Mouse (Mus musculus): ENCODE results near the gene Eif3b. TPM values are rescaled to one million over a fixed set of nuclear protein-coding genes. Genes with fewer than 3 reads are reported as not detected.

The Eif3b gene
- polyA plus RNA-seq, 1 experiment from 2014 or later, result 87.8 TPM

DNA sequence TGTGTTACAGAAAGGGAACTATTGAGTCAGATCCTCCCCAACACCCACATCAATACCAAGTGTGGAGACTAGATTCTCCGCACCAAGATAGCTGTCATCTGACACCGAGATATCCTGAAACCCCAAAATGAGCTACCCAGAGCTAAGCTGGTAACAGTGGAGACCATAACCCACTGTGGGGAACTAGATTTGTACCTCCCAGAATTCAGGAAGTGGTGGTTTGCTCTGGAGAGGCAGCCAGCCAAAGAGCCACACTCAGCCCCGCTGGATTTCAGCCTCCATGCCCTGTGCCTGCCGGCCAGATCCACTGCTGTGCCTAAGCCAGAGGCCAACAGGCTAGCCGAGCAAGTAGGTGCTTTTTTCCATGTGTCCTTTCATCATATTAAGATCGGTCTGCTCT lies 39.8 kb upstream of the Eif3b start:
- H3K4me2 ChIP-seq (ENCODE audit: low read depth, low read length), result no peak overlapping the region
- no peak for ATAC-seq (replicated peaks; ENCODE audit: extremely low read depth, insufficient read depth, low FRiP score)
- H3K36me3 ChIP-seq (ENCODE audit: control insufficient read depth, insufficient read depth), result no peaks in the 10 kb centered on the region
- H3K27ac ChIP-seq (ENCODE audit: low read length), result no peak overlapping the region
- no peaks in the 10 kb centered on the region for H3K9me3 ChIP-seq (replicated peaks; ENCODE audit: control insufficient read depth, low read length)
- H3K9ac ChIP-seq (ENCODE audit: low read length), result no peak overlapping the region
- peaks cover 19% of the 10 kb centered on the region for H3K4me1 ChIP-seq (ENCODE audit: control insufficient read depth, insufficient read depth, low read length)
- 66% methylated on average over 6 of the region's 6 CpGs for WGBS
- H3K27me3 ChIP-seq (ENCODE audit: control insufficient read depth, insufficient read depth, low read length), result no peaks in the 10 kb centered on the region
- H3K4me3 ChIP-seq (ENCODE audit: low read length), result no peak overlapping the region

DNA sequence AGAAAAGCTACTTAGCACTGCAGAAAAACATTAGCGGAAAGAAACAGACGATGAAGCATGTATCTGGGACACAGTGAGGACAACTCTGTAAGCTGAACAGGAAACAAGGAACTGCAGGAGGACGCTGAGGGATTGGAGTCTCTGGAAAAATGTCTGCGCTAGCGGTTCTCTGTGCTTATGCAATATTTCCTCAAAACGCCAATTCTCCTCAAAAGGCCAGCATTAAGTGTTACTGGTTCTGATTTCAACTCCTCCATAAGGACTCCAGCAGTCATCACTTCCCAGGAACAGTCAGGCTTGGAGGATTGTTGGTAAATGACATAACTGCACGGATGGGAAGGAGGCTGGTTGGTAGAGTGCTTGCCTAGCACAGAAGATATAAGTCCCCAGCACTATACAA lies 38.0 kb upstream of the Eif3b start:
- Histone ChIP-seq H3K9me3 (replicated peaks; ENCODE audit: control insufficient read depth, low read length) (no peaks in the 10 kb centered on the region), H3K9ac (ENCODE audit: low read length) (no peak overlapping the region), H3K4me3 (ENCODE audit: low read length) (no peak overlapping the region), H3K27ac (ENCODE audit: low read length) (no peak overlapping the region), H3K36me3 (ENCODE audit: control insufficient read depth, insufficient read depth) (no peaks in the 10 kb centered on the region), H3K4me2 (ENCODE audit: low read depth, low read length) (no peak overlapping the region), H3K4me1 (ENCODE audit: control insufficient read depth, insufficient read depth, low read length) (peaks cover 20% of the 10 kb centered on the region), H3K27me3 (ENCODE audit: control insufficient read depth, insufficient read depth, low read length) (no peaks in the 10 kb centered on the region)
- 72% methylated on average over 7 of the region's 7 CpGs for WGBS
- no peak for ATAC-seq (replicated peaks; ENCODE audit: extremely low read depth, insufficient read depth, low FRiP score)

DNA sequence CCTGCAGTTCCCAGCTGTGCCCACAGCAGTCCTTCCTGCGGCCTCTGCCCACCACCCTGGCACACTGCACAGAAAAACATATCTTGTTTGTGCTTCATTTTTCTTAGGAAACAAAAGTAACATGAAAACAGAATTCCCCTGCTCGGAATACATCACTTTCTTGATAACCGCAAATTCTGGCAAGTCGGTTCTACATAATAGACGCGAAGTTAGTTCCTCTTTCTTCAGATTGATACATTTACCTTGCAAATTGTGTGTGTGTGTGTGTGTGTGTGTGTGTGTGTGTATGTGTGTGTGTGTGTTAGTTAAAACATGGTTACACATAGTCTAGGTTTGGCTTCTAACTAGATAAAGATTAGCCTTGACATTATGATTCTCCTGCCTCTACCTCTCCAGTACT lies 36.4 kb upstream of the Eif3b start:
- no peaks in the 10 kb centered on the region for H3K9me3 ChIP-seq (replicated peaks; ENCODE audit: control insufficient read depth, low read length)
- WGBS, result 88% methylated on average over 6 of the region's 6 CpGs

GRCm38 (mm10) chr5:140383559-140383958 lies 35.6 kb upstream of the Eif3b start:
- H3K9me3 ChIP-seq (replicated peaks; ENCODE audit: control insufficient read depth, low read length), result no peaks in the 10 kb centered on the region
- H3K4me3 ChIP-seq (ENCODE audit: low read length), result 0 out of 2 replicates have a peak overlapping the region, but pooled peaks have one; percentile 1
- H3K36me3 ChIP-seq (ENCODE audit: control insufficient read depth, insufficient read depth), result no peaks in the 10 kb centered on the region
- H3K4me2 ChIP-seq (ENCODE audit: low read depth, low read length), result peak overlapping the region; percentile 50
- ATAC-seq (replicated peaks; ENCODE audit: extremely low read depth, insufficient read depth, low FRiP score), result peak; percentile 79
- 20% methylated on average over 7 of the region's 7 CpGs for WGBS
- H3K27me3 ChIP-seq (ENCODE audit: control insufficient read depth, insufficient read depth, low read length), result no peaks in the 10 kb centered on the region
- peak overlapping the region; percentile 62 for H3K9ac ChIP-seq (ENCODE audit: low read length)
- H3K4me1 ChIP-seq (ENCODE audit: control insufficient read depth, insufficient read depth, low read length), result peaks cover 22% of the 10 kb centered on the region
- H3K27ac ChIP-seq (ENCODE audit: low read length), result peak overlapping the region; percentile 85

More for the DNA sequence above, 36.4 kb upstream of the Eif3b start:
- H3K9ac ChIP-seq (ENCODE audit: low read length), result no peak overlapping the region
- peaks cover 20% of the 10 kb centered on the region for H3K4me1 ChIP-seq (ENCODE audit: control insufficient read depth, insufficient read depth, low read length)
- no peak overlapping the region for H3K27ac ChIP-seq (ENCODE audit: low read length)
- H3K27me3 ChIP-seq (ENCODE audit: control insufficient read depth, insufficient read depth, low read length), result no peaks in the 10 kb centered on the region
- no peak for ATAC-seq (replicated peaks; ENCODE audit: extremely low read depth, insufficient read depth, low FRiP score)
- H3K4me3 ChIP-seq (ENCODE audit: low read length), result no peak overlapping the region
- H3K4me2 ChIP-seq (ENCODE audit: low read depth, low read length), result no peak overlapping the region
- H3K36me3 ChIP-seq (ENCODE audit: control insufficient read depth, insufficient read depth), result no peaks in the 10 kb centered on the region

GRCm38 (mm10) chr5:140384462-140384861 lies 34.7 kb upstream of the Eif3b start:
- peaks cover 22% of the 10 kb centered on the region for H3K4me1 ChIP-seq (ENCODE audit: control insufficient read depth, insufficient read depth, low read length)
- no peaks in the 10 kb centered on the region for H3K27me3 ChIP-seq (ENCODE audit: control insufficient read depth, insufficient read depth, low read length)
- no peak overlapping the region for H3K4me3 ChIP-seq (ENCODE audit: low read length)
- no peaks in the 10 kb centered on the region for H3K36me3 ChIP-seq (ENCODE audit: control insufficient read depth, insufficient read depth)
- no peak overlapping the region for H3K4me2 ChIP-seq (ENCODE audit: low read depth, low read length)
- WGBS, result 93% methylated on average over 1 of the region's 1 CpGs
- H3K27ac ChIP-seq (ENCODE audit: low read length), result peak overlapping the region; percentile 85; the same call in 1 of the 2 replicates
- H3K9me3 ChIP-seq (replicated peaks; ENCODE audit: control insufficient read depth, low read length), result no peaks in the 10 kb centered on the region
- no peak for ATAC-seq (replicated peaks; ENCODE audit: extremely low read depth, insufficient read depth, low FRiP score)
- H3K9ac ChIP-seq (ENCODE audit: low read length), result no peak overlapping the region

DNA sequence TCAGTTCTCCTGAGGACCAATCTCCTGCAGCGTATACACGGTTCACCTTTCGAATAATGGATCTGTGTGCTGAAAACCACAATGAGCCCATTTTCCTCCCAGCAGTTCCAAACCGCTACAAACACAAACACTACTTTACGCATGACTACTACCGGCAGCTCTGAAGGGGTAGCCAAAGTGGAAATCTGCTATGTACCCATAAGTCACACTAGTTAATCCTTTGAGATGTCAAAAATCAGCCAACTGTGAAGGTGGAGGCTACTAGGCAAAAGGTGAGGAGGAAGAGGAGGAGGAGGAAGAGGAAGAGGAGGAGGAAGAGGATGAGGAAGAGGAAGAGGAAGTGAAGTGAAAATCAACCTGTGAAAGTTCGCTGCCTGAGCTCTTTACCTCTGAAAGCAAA lies 31.9 kb upstream of the Eif3b start:
- Histone ChIP-seq H3K4me3 (ENCODE audit: low read length) (no peak overlapping the region), H3K27me3 (ENCODE audit: control insufficient read depth, insufficient read depth, low read length) (no peaks in the 10 kb centered on the region), H3K9ac (ENCODE audit: low read length) (no peak overlapping the region), H3K36me3 (ENCODE audit: control insufficient read depth, insufficient read depth) (no peaks in the 10 kb centered on the region), H3K4me1 (ENCODE audit: control insufficient read depth, insufficient read depth, low read length) (peaks cover 22% of the 10 kb centered on the region), H3K27ac (ENCODE audit: low read length) (no peak overlapping the region), H3K4me2 (ENCODE audit: low read depth, low read length) (no peak overlapping the region), H3K9me3 (replicated peaks; ENCODE audit: control insufficient read depth, low read length) (no peaks in the 10 kb centered on the region)
- WGBS, result 91% methylated on average over 7 of the region's 7 CpGs
- ATAC-seq (replicated peaks; ENCODE audit: extremely low read depth, insufficient read depth, low FRiP score), result no peak

DNA sequence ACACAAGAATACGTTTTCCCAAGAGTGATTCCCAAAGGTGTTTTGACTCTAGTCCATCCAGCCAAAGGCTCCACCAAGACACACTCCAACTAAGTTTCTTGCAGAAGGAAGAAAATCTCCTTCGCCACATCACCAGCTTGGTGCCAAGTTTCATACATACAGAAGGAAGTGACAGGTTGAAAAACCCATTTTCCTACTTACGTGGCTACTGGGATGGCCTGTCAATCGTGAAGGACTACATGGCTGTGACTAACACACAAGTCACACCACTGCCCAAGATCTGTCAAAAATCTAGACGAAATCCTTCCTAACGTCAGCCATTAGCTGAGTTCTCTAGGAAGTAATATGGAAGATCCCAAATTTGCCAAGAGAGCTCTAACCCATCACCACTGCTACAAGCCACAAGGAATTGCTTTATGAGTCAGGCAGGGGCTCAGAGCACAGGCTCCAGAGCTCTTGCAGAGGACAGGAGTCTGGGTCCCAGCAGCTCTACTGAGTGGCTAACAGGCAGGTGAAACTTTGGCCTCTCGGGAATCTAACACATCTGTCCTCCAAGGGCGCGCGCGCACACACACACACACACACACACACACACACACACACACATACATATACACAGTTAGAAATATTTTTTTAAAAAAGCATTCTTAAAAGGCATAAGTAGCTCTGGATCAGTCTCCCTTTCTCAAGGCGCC lies 31.2 kb upstream of the Eif3b start:
- Histone ChIP-seq H3K27me3 (ENCODE audit: control insufficient read depth, insufficient read depth, low read length) (no peaks in the 10 kb centered on the region), H3K9ac (ENCODE audit: low read length) (peak overlapping the region; percentile 79), H3K27ac (ENCODE audit: low read length) (no peak overlapping the region), H3K4me2 (ENCODE audit: low read depth, low read length) (peak overlapping the region; percentile 88), H3K36me3 (ENCODE audit: control insufficient read depth, insufficient read depth) (no peaks in the 10 kb centered on the region), H3K9me3 (replicated peaks; ENCODE audit: control insufficient read depth, low read length) (no peaks in the 10 kb centered on the region), H3K4me3 (ENCODE audit: low read length) (peak overlapping the region; percentile 74), H3K4me1 (ENCODE audit: control insufficient read depth, insufficient read depth, low read length) (peaks cover 22% of the 10 kb centered on the region)
- WGBS, result 73% methylated on average over 12 of the region's 12 CpGs
- no peak for ATAC-seq (replicated peaks; ENCODE audit: extremely low read depth, insufficient read depth, low FRiP score)

DNA sequence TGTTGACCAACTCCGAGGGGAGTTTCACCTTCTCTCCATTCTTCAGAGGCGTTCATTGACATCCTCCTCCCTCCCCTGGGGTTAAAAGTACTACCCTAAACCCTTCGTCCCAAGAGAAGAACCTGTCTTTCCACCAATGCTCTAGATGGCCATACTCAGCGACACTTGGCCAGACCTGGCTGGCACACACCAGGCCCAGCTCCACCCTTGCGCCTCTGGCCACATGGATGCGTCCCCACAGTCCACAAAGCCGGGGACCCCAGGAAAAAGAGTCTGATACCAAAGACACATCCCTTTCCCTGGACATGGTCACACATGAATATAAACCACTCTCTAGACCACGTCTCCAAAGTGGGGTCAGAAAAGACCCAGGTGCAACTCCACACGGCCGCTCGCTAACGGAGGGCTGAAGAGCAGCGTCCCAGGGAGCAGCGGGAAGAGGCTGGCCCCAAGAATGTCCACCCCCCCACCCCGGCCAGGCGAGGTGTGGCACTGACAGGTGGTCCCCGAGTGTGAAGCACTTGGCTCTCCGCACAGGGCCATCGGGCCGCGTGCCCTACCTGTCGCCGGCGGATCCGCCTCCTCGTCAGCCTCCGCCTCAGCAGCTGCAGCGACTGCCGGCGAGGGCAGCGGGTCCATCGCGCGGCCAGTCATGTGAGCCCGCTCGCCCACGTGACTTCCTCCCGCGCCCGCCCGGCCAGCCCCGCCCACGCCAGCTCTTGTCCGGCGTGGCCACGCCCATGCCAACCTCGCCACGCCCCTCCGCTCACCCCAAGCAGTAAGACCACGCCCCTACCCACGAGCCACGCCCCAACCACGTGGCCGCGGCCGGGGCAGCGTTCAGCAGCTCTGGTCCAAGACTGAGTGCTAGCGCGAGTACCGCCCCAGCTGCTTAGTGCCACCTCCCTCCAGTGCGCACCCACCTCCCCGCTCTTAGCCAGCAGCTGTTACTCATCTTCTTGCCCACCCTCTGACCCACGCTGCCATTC lies 30.2 kb upstream of the Eif3b start, which contains the start of gene Snx8:
TSS of gene Snx8 (minus strand) at position 675 of the 989 bp plus-strand sequence.
- Histone ChIP-seq H3K9me3 (replicated peaks; ENCODE audit: control insufficient read depth, low read length) (no peaks in the 10 kb centered on the region), H3K4me3 (ENCODE audit: low read length) (peak within 1 kb of the TSS; percentile 74), H3K9ac (ENCODE audit: low read length) (peak within 1 kb of the TSS; percentile 79), H3K27ac (ENCODE audit: low read length) (peak within 1 kb of the TSS; percentile 24; the same call in 1 of the 2 replicates), H3K36me3 (ENCODE audit: control insufficient read depth, insufficient read depth) (no peaks in the 10 kb centered on the region), H3K4me1 (ENCODE audit: control insufficient read depth, insufficient read depth, low read length) (peaks cover 14% of the 10 kb centered on the region), H3K27me3 (ENCODE audit: control insufficient read depth, insufficient read depth, low read length) (no peaks in the 10 kb centered on the region), H3K4me2 (ENCODE audit: low read depth, low read length) (peak within 1 kb of the TSS; percentile 88)
- ATAC-seq (replicated peaks; ENCODE audit: extremely low read depth, insufficient read depth, low FRiP score), result peak; percentile 94
- WGBS, result under 1% methylated on average over 61 of the region's 63 CpGs

DNA sequence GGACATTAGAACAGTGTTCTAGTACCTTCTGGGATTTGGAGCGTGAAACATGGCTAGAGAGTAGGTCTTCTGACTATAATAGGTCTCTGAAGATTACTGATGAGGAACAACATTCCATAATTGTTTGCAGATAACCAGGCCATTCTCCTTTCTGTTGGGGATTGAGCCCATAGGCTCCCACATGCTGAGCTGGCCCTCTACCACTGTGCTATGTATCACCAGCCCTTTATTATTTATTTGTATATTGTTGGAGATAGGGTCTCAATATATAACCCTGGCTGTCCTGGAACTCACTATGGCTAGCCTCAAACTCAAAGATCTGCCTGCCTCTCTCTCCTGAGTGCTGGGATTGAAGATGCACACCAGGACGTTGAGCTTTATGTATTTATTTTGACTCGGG lies 29.5 kb upstream of the Eif3b start:
- Histone ChIP-seq H3K27me3 (ENCODE audit: control insufficient read depth, insufficient read depth, low read length) (no peaks in the 10 kb centered on the region), H3K4me2 (ENCODE audit: low read depth, low read length) (peak overlapping the region; percentile 88), H3K9ac (ENCODE audit: low read length) (no peak overlapping the region), H3K4me1 (ENCODE audit: control insufficient read depth, insufficient read depth, low read length) (peaks cover 9% of the 10 kb centered on the region), H3K36me3 (ENCODE audit: control insufficient read depth, insufficient read depth) (no peaks in the 10 kb centered on the region), H3K27ac (ENCODE audit: low read length) (no peak overlapping the region), H3K9me3 (replicated peaks; ENCODE audit: control insufficient read depth, low read length) (no peaks in the 10 kb centered on the region), H3K4me3 (ENCODE audit: low read length) (peak overlapping the region; percentile 74)
- WGBS, result 55% methylated on average over 3 of the region's 3 CpGs
- no peak for ATAC-seq (replicated peaks; ENCODE audit: extremely low read depth, insufficient read depth, low FRiP score)

All from heart, embryonic 16.5 days (tissue).